Mouse (Mus musculus): ENCODE measurements around the gene Spns1.

DNA sequence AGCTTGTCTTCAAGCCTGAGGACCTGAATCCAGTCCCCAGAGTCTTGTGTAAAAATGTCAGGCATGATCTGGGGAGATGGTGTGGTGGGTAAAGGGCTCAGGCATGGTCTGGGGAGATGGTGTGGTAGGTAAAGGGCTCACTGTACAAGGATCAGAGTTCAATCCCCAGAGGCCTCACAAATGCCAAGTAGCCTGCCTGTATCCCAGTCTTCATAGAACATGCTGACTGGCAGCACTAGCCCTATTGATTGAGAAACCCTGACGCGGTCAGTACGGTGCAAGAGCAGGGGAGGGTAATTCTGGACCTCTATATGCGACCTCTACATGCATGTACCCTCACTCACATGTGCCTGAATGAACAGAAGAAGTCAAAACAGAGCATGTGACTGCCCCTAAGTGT lies 40.4 kb upstream of the Spns1 start:
- TF ChIP-seq GATA1 (IDR thresholded peaks at IDR 0.05; ENCODE audit: borderline replicate concordance, low read length), result no peak
- no peak for TF ChIP-seq FLI1 (IDR thresholded peaks at IDR 0.05; ENCODE audit: low read length)

Data from megakaryocyte, embryonic 14.5 days (primary cell).